Mouse (Mus musculus): ENCODE measurements at regions not wholly inside any gene's neighbourhood (a gene's known extent, or its start where the extent isn't known, plus 50 kb on each side); places are given as distances from the start of the nearest gene placed in this dataset.

DNA sequence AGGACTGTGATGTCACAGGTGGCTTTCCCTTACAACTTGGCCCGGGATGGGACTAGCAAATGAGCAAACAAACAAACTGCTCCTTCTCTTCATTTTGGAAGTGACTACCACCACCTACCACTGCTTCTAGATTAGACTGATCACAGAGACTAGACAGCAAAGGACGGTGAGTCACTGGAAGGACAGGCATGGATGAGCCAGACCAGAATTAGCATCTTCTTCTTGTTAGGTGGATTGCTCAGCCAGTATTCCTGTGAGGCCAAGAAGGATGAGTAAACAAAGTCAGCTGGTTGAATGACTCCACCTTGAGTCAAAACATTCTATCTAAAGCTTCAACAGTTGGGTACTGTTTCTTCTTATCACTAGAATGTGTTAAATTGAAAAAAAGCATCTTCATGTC lies 385.1 kb upstream of the Mon1b start:
- no peak overlapping the region for H3K27ac ChIP-seq (replicated peaks)
- H3K4me2 ChIP-seq (replicated peaks; ENCODE audit: low read depth): no peak overlapping the region
- ATAC-seq (ENCODE audit: low FRiP score, low TSS enrichment): no peak
- no peak for TF ChIP-seq CTCF (IDR thresholded peaks at IDR 0.05; ENCODE audit: low read depth)
- TF ChIP-seq EP300 (optimal IDR thresholded peaks at IDR 0.05): no peak
- H3K9ac ChIP-seq (ENCODE audit: low read length): no peak overlapping the region
- no peaks in the 10 kb centered on the region for H3K4me1 ChIP-seq (replicated peaks; ENCODE audit: control insufficient read depth, insufficient read depth)
- no peak for DNase-seq (ENCODE audit: low spot score)
- H3K9me3 ChIP-seq (ENCODE audit: control insufficient read depth, low read length): no peaks in the 10 kb centered on the region
- no peaks in the 10 kb centered on the region for H3K27me3 ChIP-seq (ENCODE audit: control insufficient read depth, insufficient read depth, low read length)
- no peak overlapping the region for H3K4me3 ChIP-seq (ENCODE audit: low read depth, low read length)
- 77% methylated on average over 2 of the region's 2 CpGs for WGBS
- H3K36me3 ChIP-seq (ENCODE audit: control insufficient read depth, insufficient read depth, low read length): no peaks in the 10 kb centered on the region

DNA sequence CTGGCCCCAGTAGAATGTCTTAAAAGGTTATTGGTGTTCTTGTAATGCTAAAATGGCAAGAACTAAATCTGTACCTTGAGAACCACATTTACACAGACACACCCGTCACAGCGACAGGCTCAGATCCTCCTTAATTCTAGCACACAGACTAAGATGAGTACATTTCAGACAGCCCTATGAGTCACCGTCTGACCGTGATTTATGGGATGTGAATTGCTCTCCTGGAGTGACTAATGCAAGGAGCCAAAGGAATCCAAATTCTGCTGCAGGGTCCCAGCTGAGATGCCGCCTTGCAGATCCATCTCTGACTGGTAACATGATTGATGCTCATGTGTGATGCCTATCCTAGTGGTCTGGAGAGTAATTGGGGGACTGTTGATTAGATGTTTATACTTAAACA lies 381.3 kb upstream of the Mon1b start:
- no peak overlapping the region for H3K4me2 ChIP-seq (replicated peaks; ENCODE audit: low read depth)
- no peaks in the 10 kb centered on the region for H3K27me3 ChIP-seq (ENCODE audit: control insufficient read depth, insufficient read depth, low read length)
- no peak for ATAC-seq (ENCODE audit: low FRiP score, low TSS enrichment)
- no peak overlapping the region for H3K4me3 ChIP-seq (ENCODE audit: low read depth, low read length)
- no peaks in the 10 kb centered on the region for H3K9me3 ChIP-seq (ENCODE audit: control insufficient read depth, low read length)
- DNase-seq (ENCODE audit: low spot score): no peak
- H3K27ac ChIP-seq (replicated peaks): no peak overlapping the region
- H3K9ac ChIP-seq (ENCODE audit: low read length): no peak overlapping the region
- no peak for TF ChIP-seq EP300 (optimal IDR thresholded peaks at IDR 0.05)
- no peak for TF ChIP-seq CTCF (IDR thresholded peaks at IDR 0.05; ENCODE audit: low read depth)
- no peaks in the 10 kb centered on the region for H3K4me1 ChIP-seq (replicated peaks; ENCODE audit: control insufficient read depth, insufficient read depth)
- 52% methylated on average over 5 of the region's 5 CpGs for WGBS
- no peaks in the 10 kb centered on the region for H3K36me3 ChIP-seq (ENCODE audit: control insufficient read depth, insufficient read depth, low read length)

DNA sequence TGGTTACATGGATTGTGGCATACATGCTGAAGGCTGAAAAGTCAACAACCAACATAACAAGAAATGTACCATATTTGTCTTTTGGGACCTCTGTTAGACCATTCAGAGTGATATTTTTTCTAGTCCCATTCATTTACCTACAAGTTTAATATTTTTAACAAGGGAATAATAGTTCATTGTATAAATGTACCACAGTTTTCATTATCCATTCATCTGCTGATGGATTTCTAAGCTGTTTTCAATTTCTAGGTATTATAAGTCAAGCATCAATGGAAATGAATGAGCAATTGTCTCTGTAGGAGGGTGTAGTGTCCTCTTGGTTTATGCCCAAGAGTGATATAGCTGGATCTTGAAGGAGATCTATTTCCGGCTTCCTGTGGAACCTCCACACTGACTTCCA lies 375.9 kb upstream of the Mon1b start:
- H3K36me3 ChIP-seq (ENCODE audit: control insufficient read depth, insufficient read depth, low read length): no peaks in the 10 kb centered on the region
- no peak for TF ChIP-seq EP300 (optimal IDR thresholded peaks at IDR 0.05)
- TF ChIP-seq CTCF (IDR thresholded peaks at IDR 0.05; ENCODE audit: low read depth): no peak
- H3K27ac ChIP-seq (replicated peaks): no peak overlapping the region
- no peak overlapping the region for H3K9ac ChIP-seq (ENCODE audit: low read length)
- H3K4me1 ChIP-seq (replicated peaks; ENCODE audit: control insufficient read depth, insufficient read depth): no peaks in the 10 kb centered on the region
- H3K4me2 ChIP-seq (replicated peaks; ENCODE audit: low read depth): no peak overlapping the region
- WGBS: 82% methylated on average over 1 of the region's 1 CpGs
- H3K4me3 ChIP-seq (ENCODE audit: low read depth, low read length): no peak overlapping the region
- DNase-seq (ENCODE audit: low spot score): no peak
- ATAC-seq (ENCODE audit: low FRiP score, low TSS enrichment): no peak
- no peaks in the 10 kb centered on the region for H3K9me3 ChIP-seq (ENCODE audit: control insufficient read depth, low read length)
- no peaks in the 10 kb centered on the region for H3K27me3 ChIP-seq (ENCODE audit: control insufficient read depth, insufficient read depth, low read length)

DNA sequence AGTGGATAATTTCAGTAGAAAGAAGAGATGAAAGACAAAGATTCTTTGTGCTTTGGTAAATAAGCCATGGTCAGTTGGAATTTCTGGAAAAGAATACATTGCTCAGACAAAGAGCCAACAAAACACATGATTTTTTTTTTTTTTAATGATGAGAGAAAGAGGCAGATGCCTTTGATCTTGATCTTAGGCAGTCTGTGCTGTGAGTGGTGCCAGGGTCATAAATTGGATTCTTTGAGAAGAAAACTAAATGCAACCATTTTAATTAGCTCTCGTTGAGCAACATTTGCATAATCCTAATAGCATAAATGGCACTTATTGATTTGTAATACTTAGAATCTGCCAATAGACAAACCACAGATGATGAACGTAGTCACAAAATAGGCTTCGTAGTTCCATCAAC lies 372.1 kb upstream of the Mon1b start:
- Histone ChIP-seq H3K4me3 (ENCODE audit: low read depth, low read length) (no peak overlapping the region), H3K4me1 (replicated peaks; ENCODE audit: control insufficient read depth, insufficient read depth) (no peaks in the 10 kb centered on the region), H3K9me3 (ENCODE audit: control insufficient read depth, low read length) (no peaks in the 10 kb centered on the region), H3K27ac (replicated peaks) (no peak overlapping the region), H3K36me3 (ENCODE audit: control insufficient read depth, insufficient read depth, low read length) (no peaks in the 10 kb centered on the region), H3K9ac (ENCODE audit: low read length) (no peak overlapping the region), H3K27me3 (ENCODE audit: control insufficient read depth, insufficient read depth, low read length) (no peaks in the 10 kb centered on the region), H3K4me2 (replicated peaks; ENCODE audit: low read depth) (no peak overlapping the region)
- 86% methylated on average over 3 of the region's 3 CpGs for WGBS
- ATAC-seq (ENCODE audit: low FRiP score, low TSS enrichment) (no peak), DNase-seq (ENCODE audit: low spot score) (no peak)
- TF ChIP-seq EP300 (optimal IDR thresholded peaks at IDR 0.05) (no peak), CTCF (IDR thresholded peaks at IDR 0.05; ENCODE audit: low read depth) (no peak)

DNA sequence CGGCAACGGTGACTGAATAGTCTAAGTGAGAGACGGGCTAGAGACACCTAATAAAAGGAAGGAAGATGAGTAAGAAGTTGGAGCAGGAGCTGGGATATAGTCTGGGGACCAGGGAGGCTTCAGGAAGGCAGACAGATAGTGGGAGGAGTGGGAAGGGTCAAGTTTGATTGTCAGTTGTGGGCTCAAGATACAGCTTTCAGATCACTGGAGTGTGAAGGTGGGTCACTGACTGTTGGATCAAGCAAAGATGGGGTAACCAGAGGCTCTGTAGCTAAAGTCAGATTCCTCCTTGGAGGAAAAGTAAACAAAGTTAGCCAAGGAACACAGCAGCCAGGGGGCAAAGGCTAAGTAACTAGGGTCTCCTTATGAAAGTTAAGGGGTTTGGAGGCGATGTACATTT lies 364.1 kb upstream of the Mon1b start:
- 88% methylated on average over 4 of the region's 4 CpGs for WGBS
- Histone ChIP-seq H3K4me1 (replicated peaks; ENCODE audit: control insufficient read depth, insufficient read depth) (no peaks in the 10 kb centered on the region), H3K36me3 (ENCODE audit: control insufficient read depth, insufficient read depth, low read length) (no peaks in the 10 kb centered on the region), H3K4me2 (replicated peaks; ENCODE audit: low read depth) (no peak overlapping the region), H3K9me3 (ENCODE audit: control insufficient read depth, low read length) (no peaks in the 10 kb centered on the region), H3K27ac (replicated peaks) (no peak overlapping the region), H3K4me3 (ENCODE audit: low read depth, low read length) (no peak overlapping the region), H3K27me3 (ENCODE audit: control insufficient read depth, insufficient read depth, low read length) (no peaks in the 10 kb centered on the region), H3K9ac (ENCODE audit: low read length) (no peak overlapping the region)
- ATAC-seq (ENCODE audit: low FRiP score, low TSS enrichment): no peak
- no peak for DNase-seq (ENCODE audit: low spot score)
- TF ChIP-seq EP300 (optimal IDR thresholded peaks at IDR 0.05) (no peak), CTCF (IDR thresholded peaks at IDR 0.05; ENCODE audit: low read depth) (no peak)

DNA sequence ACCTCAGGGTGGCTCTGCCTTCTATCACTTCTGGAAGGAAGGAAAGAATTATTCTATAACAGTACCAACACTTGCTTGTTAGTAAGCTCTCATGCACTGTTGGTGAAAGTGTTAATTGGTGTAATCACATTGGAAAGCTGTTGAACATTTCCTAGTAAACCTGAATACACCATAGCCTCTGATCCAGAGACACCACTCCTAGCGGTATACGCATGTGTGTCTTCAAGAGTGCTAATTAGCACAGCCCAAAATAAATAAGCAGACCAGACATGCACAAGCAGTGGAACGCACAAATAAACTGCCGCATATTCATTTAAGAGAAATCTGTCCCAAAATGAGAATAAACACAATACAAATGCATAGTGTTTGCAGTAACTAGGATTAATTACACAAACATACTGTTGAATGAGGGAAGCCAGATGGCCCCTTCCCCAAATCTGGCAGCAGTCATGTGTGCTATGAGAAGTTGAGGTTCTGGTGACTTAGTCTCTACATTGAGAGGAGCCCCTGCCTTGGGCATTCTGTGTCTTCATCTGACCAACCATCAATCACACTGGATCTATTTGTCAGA lies 335.0 kb upstream of the Mon1b start:
- Histone ChIP-seq H3K4me3 (ENCODE audit: low read depth, low read length) (no peak overlapping the region), H3K4me2 (replicated peaks; ENCODE audit: low read depth) (no peak overlapping the region), H3K4me1 (replicated peaks; ENCODE audit: control insufficient read depth, insufficient read depth) (no peaks in the 10 kb centered on the region), H3K27me3 (ENCODE audit: control insufficient read depth, insufficient read depth, low read length) (no peaks in the 10 kb centered on the region), H3K27ac (replicated peaks) (no peak overlapping the region), H3K36me3 (ENCODE audit: control insufficient read depth, insufficient read depth, low read length) (no peaks in the 10 kb centered on the region), H3K9me3 (ENCODE audit: control insufficient read depth, low read length) (no peaks in the 10 kb centered on the region), H3K9ac (ENCODE audit: low read length) (no peak overlapping the region)
- WGBS: 68% methylated on average over 4 of the region's 4 CpGs
- TF ChIP-seq EP300 (optimal IDR thresholded peaks at IDR 0.05): no peak
- no peak for TF ChIP-seq CTCF (IDR thresholded peaks at IDR 0.05; ENCODE audit: low read depth)
- no peak for DNase-seq (ENCODE audit: low spot score)
- ATAC-seq (ENCODE audit: low FRiP score, low TSS enrichment): no peak

Data from stomach, postnatal 0 days (tissue).